Mouse (Mus musculus): ENCODE data around the gene Gm37240. TPM values are rescaled to one million over a fixed set of nuclear protein-coding genes. Genes with fewer than 3 reads are reported as not detected.

Gm37240 gene
- polyA plus RNA-seq, 1 experiment from 2014 or later: 3.3 TPM

- Histone ChIP-seq H3K4me3 (ENCODE audit: low read depth, low read length) (no peak overlapping the region), H3K9me3 (ENCODE audit: control insufficient read depth) (no peaks in the 10 kb centered on the region), H3K4me1 (replicated peaks; ENCODE audit: control insufficient read depth, insufficient read depth, low read length) (no peaks in the 10 kb centered on the region), H3K27ac (ENCODE audit: low read depth, low read length) (no peak overlapping the region), H3K9ac (ENCODE audit: low read depth, low read length) (no peak overlapping the region), H3K36me3 (ENCODE audit: control insufficient read depth, insufficient read depth) (no peaks in the 10 kb centered on the region), H3K4me2 (replicated peaks; ENCODE audit: low read depth) (no peak overlapping the region), H3K27me3 (replicated peaks; ENCODE audit: control insufficient read depth, insufficient read depth, low read length) (no peaks in the 10 kb centered on the region)
- 89% methylated on average over 6 of the region's 6 CpGs for whole genome bisulfite sequencing
- ATAC-seq: no peak
- TF ChIP-seq CTCF (IDR thresholded peaks at IDR 0.05; ENCODE audit: low read depth): no peak
Observed at GRCm38 (mm10) chr3:85827815-85828214, 59.5 kb downstream of the Gm37240 start.

DNA sequence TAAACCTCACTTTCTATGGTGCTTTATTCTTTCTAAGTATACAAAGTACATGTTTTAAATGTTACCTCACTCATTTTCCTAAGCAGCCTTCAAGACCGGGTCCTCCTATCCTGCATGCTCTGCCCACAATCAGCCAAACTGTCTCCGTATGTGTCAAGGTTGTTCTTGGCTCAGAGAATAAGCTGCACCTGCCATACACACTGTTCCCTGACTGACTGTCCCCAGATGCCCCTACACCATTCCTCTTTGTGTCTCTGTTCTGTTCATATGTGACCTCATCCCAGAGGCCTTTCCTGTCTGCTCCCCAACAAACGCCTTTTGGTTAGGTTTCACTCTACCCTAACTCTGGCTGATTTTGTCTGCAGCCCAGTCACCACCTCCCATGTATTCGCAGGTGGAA, 60.0 kb downstream of the Gm37240 start:
- no peak overlapping the region for H3K27ac ChIP-seq (ENCODE audit: low read depth, low read length)
- no peak for TF ChIP-seq CTCF (IDR thresholded peaks at IDR 0.05; ENCODE audit: low read depth)
- no peaks in the 10 kb centered on the region for H3K9me3 ChIP-seq (ENCODE audit: control insufficient read depth)
- H3K27me3 ChIP-seq (replicated peaks; ENCODE audit: control insufficient read depth, insufficient read depth, low read length): no peaks in the 10 kb centered on the region
- H3K4me3 ChIP-seq (ENCODE audit: low read depth, low read length): no peak overlapping the region
- no peak overlapping the region for H3K9ac ChIP-seq (ENCODE audit: low read depth, low read length)
- WGBS: 76% methylated on average over 4 of the region's 4 CpGs
- no peaks in the 10 kb centered on the region for H3K4me1 ChIP-seq (replicated peaks; ENCODE audit: control insufficient read depth, insufficient read depth, low read length)
- H3K36me3 ChIP-seq (ENCODE audit: control insufficient read depth, insufficient read depth): no peaks in the 10 kb centered on the region
- ATAC-seq: no peak
- no peak overlapping the region for H3K4me2 ChIP-seq (replicated peaks; ENCODE audit: low read depth)

DNA sequence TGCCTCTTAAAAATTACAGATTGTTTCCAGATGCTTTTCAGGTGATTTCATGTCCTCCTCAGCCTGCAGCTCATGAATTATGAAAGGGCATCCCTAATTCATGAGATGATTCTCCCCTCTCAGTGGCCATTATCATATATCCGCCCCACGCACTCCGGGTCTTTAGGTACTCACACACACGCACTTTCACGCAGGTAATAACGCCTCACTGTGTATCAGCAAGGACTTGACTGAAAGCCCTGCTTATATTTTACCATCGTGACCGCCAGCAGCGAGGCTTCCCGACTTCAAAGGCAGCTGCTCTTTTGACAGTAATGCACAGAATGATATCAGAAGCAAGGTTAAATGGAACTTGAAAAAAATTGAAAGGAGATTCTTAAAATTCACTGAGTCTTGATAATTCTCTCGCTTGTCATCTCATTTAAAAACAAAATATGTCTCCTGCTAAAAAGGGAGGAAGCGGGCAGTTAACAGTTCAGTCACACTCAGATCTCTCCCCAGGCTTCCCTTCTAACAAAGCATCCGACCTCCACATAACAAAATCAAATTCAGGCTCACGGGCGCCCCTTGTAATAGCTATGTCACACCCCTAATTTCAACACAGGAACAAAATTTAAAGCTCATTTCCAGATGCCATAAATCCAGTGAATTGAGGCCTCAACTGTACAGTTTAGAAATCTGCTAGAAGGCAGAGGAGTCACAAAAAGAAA, 66.3 kb downstream of the Gm37240 start:
- no peak for ATAC-seq
- WGBS: 78% methylated on average over 15 of the region's 15 CpGs

DNA sequence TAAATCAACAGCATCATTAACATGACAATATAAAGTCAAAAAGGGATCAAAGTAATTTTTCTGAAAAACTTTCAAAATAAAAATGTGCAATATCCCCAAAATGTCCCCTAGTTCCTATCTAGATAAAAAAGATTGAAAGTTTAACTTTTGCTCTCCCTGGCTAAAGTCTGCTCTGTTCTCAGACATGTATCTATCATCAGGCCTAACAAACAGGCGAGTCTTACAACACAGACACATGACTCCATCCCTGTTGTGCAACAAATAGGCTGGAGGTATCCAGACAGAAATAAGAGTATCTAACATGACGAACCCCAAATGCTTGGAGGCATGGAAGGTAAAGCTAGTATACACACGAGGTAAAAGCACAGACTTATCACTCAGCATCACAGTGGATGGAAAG, 68.0 kb downstream of the Gm37240 start:
- Histone ChIP-seq H3K9ac (ENCODE audit: low read depth, low read length) (no peak overlapping the region), H3K4me1 (replicated peaks; ENCODE audit: control insufficient read depth, insufficient read depth, low read length) (no peaks in the 10 kb centered on the region), H3K4me2 (replicated peaks; ENCODE audit: low read depth) (no peak overlapping the region), H3K4me3 (ENCODE audit: low read depth, low read length) (no peak overlapping the region), H3K27me3 (replicated peaks; ENCODE audit: control insufficient read depth, insufficient read depth, low read length) (no peaks in the 10 kb centered on the region), H3K9me3 (ENCODE audit: control insufficient read depth) (no peaks in the 10 kb centered on the region), H3K36me3 (ENCODE audit: control insufficient read depth, insufficient read depth) (no peaks in the 10 kb centered on the region), H3K27ac (ENCODE audit: low read depth, low read length) (no peak overlapping the region)
- 69% methylated on average over 3 of the region's 3 CpGs for WGBS
- TF ChIP-seq CTCF (IDR thresholded peaks at IDR 0.05; ENCODE audit: low read depth): no peak
- no peak for ATAC-seq

More for the DNA sequence above, 66.3 kb downstream of the Gm37240 start:
- TF ChIP-seq CTCF (IDR thresholded peaks at IDR 0.05; ENCODE audit: low read depth): no peak
- Histone ChIP-seq H3K27ac (ENCODE audit: low read depth, low read length) (no peak overlapping the region), H3K36me3 (ENCODE audit: control insufficient read depth, insufficient read depth) (no peaks in the 10 kb centered on the region), H3K27me3 (replicated peaks; ENCODE audit: control insufficient read depth, insufficient read depth, low read length) (no peaks in the 10 kb centered on the region), H3K4me3 (ENCODE audit: low read depth, low read length) (no peak overlapping the region), H3K9ac (ENCODE audit: low read depth, low read length) (no peak overlapping the region), H3K4me2 (replicated peaks; ENCODE audit: low read depth) (no peak overlapping the region), H3K4me1 (replicated peaks; ENCODE audit: control insufficient read depth, insufficient read depth, low read length) (no peaks in the 10 kb centered on the region), H3K9me3 (ENCODE audit: control insufficient read depth) (no peaks in the 10 kb centered on the region)

DNA sequence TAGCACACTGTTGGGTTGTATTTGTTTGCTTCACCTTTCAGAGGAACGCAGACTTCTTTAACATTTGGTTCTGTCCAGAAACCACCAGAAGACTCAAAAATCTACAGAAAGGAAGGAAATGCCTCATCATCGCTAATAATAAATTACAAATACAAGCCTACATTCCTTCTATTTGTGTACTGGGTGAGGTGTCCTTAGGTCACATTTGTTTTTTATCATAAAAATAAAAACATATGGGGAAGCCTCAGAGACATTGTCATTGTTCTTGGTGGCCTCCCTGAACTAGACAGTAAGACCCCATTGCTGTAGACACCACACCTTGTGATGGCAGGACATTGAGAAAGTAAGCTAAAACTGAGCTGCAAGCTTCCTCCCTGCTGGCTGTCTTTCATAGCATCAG, 70.1 kb downstream of the Gm37240 start, which contains the start of gene Fam160a1:
Gene Fam160a1, minus strand, starts transcription at position 101 of the 400 bp plus-strand sequence.
- Histone ChIP-seq H3K27ac (ENCODE audit: low read depth, low read length) (no peak within 1 kb of the TSS), H3K4me1 (replicated peaks; ENCODE audit: control insufficient read depth, insufficient read depth, low read length) (no peaks in the 10 kb centered on the region), H3K27me3 (replicated peaks; ENCODE audit: control insufficient read depth, insufficient read depth, low read length) (no peaks in the 10 kb centered on the region), H3K9ac (ENCODE audit: low read depth, low read length) (no peak within 1 kb of the TSS), H3K9me3 (ENCODE audit: control insufficient read depth) (no peaks in the 10 kb centered on the region), H3K4me2 (replicated peaks; ENCODE audit: low read depth) (no peak within 1 kb of the TSS), H3K36me3 (ENCODE audit: control insufficient read depth, insufficient read depth) (no peaks in the 10 kb centered on the region), H3K4me3 (ENCODE audit: low read depth, low read length) (no peak within 1 kb of the TSS)
- no peak for ATAC-seq
- 87% methylated on average over 2 of the region's 2 CpGs for WGBS
- TF ChIP-seq CTCF (IDR thresholded peaks at IDR 0.05; ENCODE audit: low read depth): no peak

GRCm38 (mm10) chr3:85814241-85814640, 73.1 kb downstream of the Gm37240 start:
- no peak for ATAC-seq

More at GRCm38 (mm10) chr3:85814241-85814640, 73.1 kb downstream of the Gm37240 start:
- Histone ChIP-seq H3K4me1 (replicated peaks; ENCODE audit: control insufficient read depth, insufficient read depth, low read length) (no peaks in the 10 kb centered on the region), H3K4me3 (ENCODE audit: low read depth, low read length) (no peak overlapping the region), H3K4me2 (replicated peaks; ENCODE audit: low read depth) (no peak overlapping the region), H3K9ac (ENCODE audit: low read depth, low read length) (no peak overlapping the region), H3K9me3 (ENCODE audit: control insufficient read depth) (no peaks in the 10 kb centered on the region), H3K27ac (ENCODE audit: low read depth, low read length) (no peak overlapping the region), H3K27me3 (replicated peaks; ENCODE audit: control insufficient read depth, insufficient read depth, low read length) (no peaks in the 10 kb centered on the region), H3K36me3 (ENCODE audit: control insufficient read depth, insufficient read depth) (no peaks in the 10 kb centered on the region)
- TF ChIP-seq CTCF (IDR thresholded peaks at IDR 0.05; ENCODE audit: low read depth): no peak
- 49% methylated on average over 7 of the region's 7 CpGs for WGBS

Data from intestine, postnatal 0 days (tissue).